Comparison of ENCODE assay signal across 9 mouse cellular contexts in genomic region chr17:83955978-83956377, GRCm38 (mm10).
DNase-seq lines count a peak whose midpoint lies in the region; ATAC-seq and TF ChIP-seq lines count a peak whose summit lies in the region.
"Had no signal": no experiment of that assay in that cellular context is flagged by ENCODE, and none has a peak within 500 bp of the region (broad histone marks: within the 10 kb centered on the region; RNA-seq: fewer than 3 reads in every experiment).

No protein-coding gene starts in this region.

- no peaks in the 10 kb centered on the region for H3K27me3 ChIP-seq in limb, embryonic 12.5 days
- no peaks in the 10 kb centered on the region for H3K27me3 ChIP-seq in stomach, embryonic 14.5 days (ENCODE audit: control insufficient read depth, insufficient read depth, low read length)
- no peaks in the 10 kb centered on the region for H3K27me3 ChIP-seq in forebrain, embryonic 14.5 days (replicated peaks; ENCODE audit: control insufficient read depth, insufficient read depth, low read length)

- 0 out of 2 replicates have a peak overlapping the region, but pooled peaks have one; percentile 27 for H3K9ac ChIP-seq in limb, embryonic 12.5 days (replicated peaks)
- no peak overlapping the region for H3K9ac ChIP-seq in stomach, embryonic 14.5 days (replicated peaks; ENCODE audit: low read depth, low read length)
- H3K9ac ChIP-seq in forebrain, embryonic 14.5 days (ENCODE audit: low read length), result no peak overlapping the region

- H3K4me3 ChIP-seq in left cerebral cortex, adult 2 months, result no peak overlapping the region
- H3K4me3 ChIP-seq in limb, embryonic 12.5 days (replicated peaks), result no peak overlapping the region
- no peak overlapping the region for H3K4me3 ChIP-seq in stomach, embryonic 14.5 days (ENCODE audit: low read depth, low read length)
- no peak overlapping the region for H3K4me3 ChIP-seq in forebrain, embryonic 14.5 days (ENCODE audit: low read depth, low read length)

- intact Hi-C loops in left cerebral cortex, adult 2 months (cut with DNase I), result loop anchor here (5.0 kb wide), 1 partner anchor 54 kb away; no protein-coding TSS in a partner anchor
- intact Hi-C loops in left cerebral cortex, postnatal 25 days (cut with DNase I), result no loop called here

- no peaks in the 10 kb centered on the region for H3K36me3 ChIP-seq in limb, embryonic 12.5 days
- H3K36me3 ChIP-seq in stomach, embryonic 14.5 days (ENCODE audit: control insufficient read depth, insufficient read depth, low read length), result no peaks in the 10 kb centered on the region
- no peaks in the 10 kb centered on the region for H3K36me3 ChIP-seq in forebrain, embryonic 14.5 days (ENCODE audit: control insufficient read depth, insufficient read depth, low read length)

- H3K9me3 ChIP-seq in limb, embryonic 12.5 days, result no peaks in the 10 kb centered on the region
- H3K9me3 ChIP-seq in stomach, embryonic 14.5 days (ENCODE audit: control insufficient read depth, low read depth, low read length), result no peaks in the 10 kb centered on the region
- H3K9me3 ChIP-seq in forebrain, embryonic 14.5 days (replicated peaks; ENCODE audit: control insufficient read depth, low read length), result no peaks in the 10 kb centered on the region

- H3K4me2 ChIP-seq in limb, embryonic 12.5 days, result no peak overlapping the region
- no peak overlapping the region for H3K4me2 ChIP-seq in stomach, embryonic 14.5 days (replicated peaks; ENCODE audit: low read depth, low read length)
- no peak overlapping the region for H3K4me2 ChIP-seq in forebrain, embryonic 14.5 days (ENCODE audit: low read length)

- WGBS in limb, embryonic 12.5 days, result 21% methylated on average over 5 of the region's 5 CpGs
- WGBS in stomach, embryonic 14.5 days, result 44% methylated on average over 5 of the region's 5 CpGs
- 53% methylated on average over 5 of the region's 5 CpGs for WGBS in forebrain, embryonic 14.5 days

- TF ChIP-seq CTCF in left cerebral cortex, adult 2 months (IDR thresholded peaks at IDR 0.05), result no peak

- DNase-seq in left cerebral cortex, adult 2 months (ENCODE audit: extremely low spot score in 1 of 2, low spot score in 2 of 2), result no peak
- no peak for DNase-seq in left cerebral cortex, postnatal 25 days (ENCODE audit: low spot score in 2 of 2)
- peak; percentile 86 for DNase-seq in fat pad, adult 2 months (ENCODE audit: extremely low read depth, low read depth, low spot score)
- DNase-seq in adrenal gland, adult (ENCODE audit: inconsistent age in 2 of 2, low spot score in 1 of 2), result no peak
- no peak for DNase-seq in ovary, postnatal 14 days (ENCODE audit: low spot score)
- no peak for DNase-seq in forebrain, embryonic 14.5 days (ENCODE audit: low spot score)
- DNase-seq: gastrocnemius, postnatal 36 days had no signal

- H3K27ac ChIP-seq in left cerebral cortex, adult 2 months, result peak overlapping the region; percentile 91
- peak overlapping the region; percentile 96 for H3K27ac ChIP-seq in limb, embryonic 12.5 days
- peak overlapping the region; percentile 86 for H3K27ac ChIP-seq in stomach, embryonic 14.5 days (ENCODE audit: low read length)
- no peak overlapping the region for H3K27ac ChIP-seq in forebrain, embryonic 14.5 days (ENCODE audit: low read depth, low read length)

- H3K4me1 ChIP-seq in limb, embryonic 12.5 days (replicated peaks), result peaks cover 80% of the 10 kb centered on the region
- peaks cover 71% of the 10 kb centered on the region for H3K4me1 ChIP-seq in stomach, embryonic 14.5 days (ENCODE audit: control insufficient read depth, insufficient read depth, low read length)
- H3K4me1 ChIP-seq in forebrain, embryonic 14.5 days (ENCODE audit: control insufficient read depth, insufficient read depth, low read length), result peaks cover 28% of the 10 kb centered on the region

- ATAC-seq in limb, embryonic 12.5 days (ENCODE audit: insufficient number of reproducible peaks, insufficient read depth, low FRiP score, low TSS enrichment, low read depth), result 0 out of 2 replicates have a peak, but pooled peaks have one; percentile 16
- peak; percentile 23; the same call in 1 of the 2 replicates for ATAC-seq in stomach, embryonic 14.5 days (ENCODE audit: insufficient number of reproducible peaks, insufficient read depth, low FRiP score, low read depth)
- ATAC-seq in forebrain, embryonic 14.5 days, result no peak
